Mouse (Mus musculus) stomach, embryonic 14.5 days (tissue): ENCODE measurements around the gene Pcx. TPM values are rescaled to one million over a fixed set of nuclear protein-coding genes. Genes with fewer than 3 reads are reported as not detected.

Experiments
- ATAC-seq: fragments of 200-750 bp; cut with Nextera tagmentation; 2 replicates; pipeline ENCODE4 v1.8.0; 2017; ENCODE audit warnings: low read depth, moderate TSS enrichment; ENCODE audit not compliant: insufficient number of reproducible peaks, insufficient read depth, low FRiP score
- H3K27ac ChIP-seq: fragments of 300-500 bp; sonication (generic); 2 replicates; pipeline ENCODE4 v1.5.1; 2014; ENCODE audit warnings: mild to moderate bottlenecking, low read length, moderate library complexity, mixed read lengths
- H3K27me3 ChIP-seq: fragments of 300-500 bp; sonication (generic); 2 replicates; pipeline ENCODE4 v1.6.1; 2014; ENCODE audit warnings: low read length, control low read depth, mixed read lengths; ENCODE audit not compliant: control insufficient read depth, insufficient read depth
- H3K36me3 ChIP-seq: fragments of 300-500 bp; sonication (generic); 2 replicates; pipeline ENCODE4 v1.6.1; 2014; ENCODE audit warnings: mild to moderate bottlenecking, control low read depth, low read length, moderate library complexity, mixed read lengths; ENCODE audit not compliant: control insufficient read depth, insufficient read depth
- H3K4me1 ChIP-seq: fragments of 300-500 bp; sonication (generic); 2 replicates; pipeline ENCODE4 v1.6.1; 2014; ENCODE audit warnings: low read length, control low read depth, mixed read lengths; ENCODE audit not compliant: control insufficient read depth, insufficient read depth
- H3K4me2 ChIP-seq: fragments of 300-500 bp; sonication (generic); replicated peaks from 2 replicates; pipeline ENCODE4 v1.6.1; 2014; ENCODE audit warnings: low read depth, low read length, control low read depth
- H3K4me3 ChIP-seq: fragments of 300-500 bp; sonication (generic); 2 replicates; pipeline ENCODE4 v1.5.1; 2014; ENCODE audit warnings: low read depth, low read length, control low read depth
- H3K9ac ChIP-seq: fragments of 300-500 bp; sonication (generic); replicated peaks from 2 replicates; pipeline ENCODE4 v1.6.1; 2014; ENCODE audit warnings: low read depth, mild to moderate bottlenecking, control low read depth, low read length, moderate library complexity, mixed read lengths
- H3K9me3 ChIP-seq: fragments of 300-500 bp; sonication (generic); 2 replicates; pipeline ENCODE4 v1.6.1; 2016; ENCODE audit warnings: low read depth, low read length, control low read depth; ENCODE audit not compliant: control insufficient read depth
- WGBS: fragments of 180-500 bp; shearing (Covaris S2); extraction: QIAGEN DNeasy Blood & Tissue Kit; methylation state at CpG from one replicate; pipeline ENCODE4 v1.1.7; 2014; 5-methylcytosine and 5-hydroxymethylcytosine counted together
- polyA plus RNA-seq: library from polyadenylated mRNA; unstranded; fragments of >200 nt; fragmentation: Nextera tagmentation; extraction: Ambion mirVana; gene quantifications from 2 replicates; pipeline ENCODE4 v1.2.1, GENCODE M21; 2014

The Pcx gene
- polyA plus RNA-seq, 1 experiment from 2014 or later = 12.7 TPM

- H3K4me2 ChIP-seq = peak within 1 kb of the TSS; percentile 94
- no peak within 1 kb of the TSS for H3K27ac ChIP-seq
- H3K27me3 ChIP-seq = no peaks in the 10 kb centered on the region
- no peaks in the 10 kb centered on the region for H3K9me3 ChIP-seq
- 22% methylated on average over 21 of the region's 21 CpGs for WGBS
- H3K4me1 ChIP-seq = 0 out of 2 replicates have a peak, but pooled peaks cover 3% of the 10 kb centered on the region
- H3K36me3 ChIP-seq = no peaks in the 10 kb centered on the region
- peak within 1 kb of the TSS; percentile 26; the same call in 1 of the 2 replicates for H3K9ac ChIP-seq
- ATAC-seq = no peak
- peak within 1 kb of the TSS; percentile 52 for H3K4me3 ChIP-seq
These were observed 32.7 kb upstream of the Pcx start, which contains the start of gene Syt12 for GRCm38 (mm10) chr19:4477345-4478189. Gene Syt12, minus strand, starts transcription at chr19:4477447.

GRCm38 (mm10) chr19:4478190-4478516 is 32.1 kb upstream of the Pcx start:
- ATAC-seq = no peak
- no peaks in the 10 kb centered on the region for H3K27me3 ChIP-seq
- H3K9me3 ChIP-seq = no peaks in the 10 kb centered on the region
- 36% methylated on average over 1 of the region's 1 CpGs for WGBS
- H3K4me1 ChIP-seq = 0 out of 2 replicates have a peak, but pooled peaks cover 3% of the 10 kb centered on the region
- H3K4me2 ChIP-seq = no peak overlapping the region
- H3K9ac ChIP-seq = no peak overlapping the region
- no peak overlapping the region for H3K27ac ChIP-seq
- no peaks in the 10 kb centered on the region for H3K36me3 ChIP-seq
- no peak overlapping the region for H3K4me3 ChIP-seq

- H3K36me3 ChIP-seq = no peaks in the 10 kb centered on the region
- H3K27me3 ChIP-seq = no peaks in the 10 kb centered on the region
- H3K9ac ChIP-seq = no peak overlapping the region
- no peak overlapping the region for H3K27ac ChIP-seq
- H3K9me3 ChIP-seq = no peaks in the 10 kb centered on the region
- H3K4me2 ChIP-seq = no peak overlapping the region
- 0 out of 2 replicates have a peak, but pooled peaks cover 3% of the 10 kb centered on the region for H3K4me1 ChIP-seq
- H3K4me3 ChIP-seq = no peak overlapping the region
- WGBS = 69% methylated on average over 2 of the region's 2 CpGs
- no peak for ATAC-seq
These were observed 30.2 kb upstream of the Pcx start for GRCm38 (mm10) chr19:4480041-4480440.

GRCm38 (mm10) chr19:4481326-4481725 is 28.9 kb upstream of the Pcx start:
- ATAC-seq = no peak
- Histone ChIP-seq H3K27ac (no peak overlapping the region), H3K4me2 (no peak overlapping the region), H3K27me3 (no peaks in the 10 kb centered on the region), H3K9me3 (no peaks in the 10 kb centered on the region), H3K9ac (no peak overlapping the region), H3K4me3 (no peak overlapping the region), H3K36me3 (no peaks in the 10 kb centered on the region), H3K4me1 (0 out of 2 replicates have a peak, but pooled peaks cover 1% of the 10 kb centered on the region)
- WGBS = 30% methylated on average over 4 of the region's 4 CpGs

- Histone ChIP-seq H3K9me3 (no peaks in the 10 kb centered on the region), H3K4me1 (no peaks in the 10 kb centered on the region), H3K4me3 (no peak overlapping the region), H3K27ac (no peak overlapping the region), H3K36me3 (no peaks in the 10 kb centered on the region), H3K4me2 (no peak overlapping the region), H3K27me3 (no peaks in the 10 kb centered on the region), H3K9ac (no peak overlapping the region)
- WGBS = 90% methylated on average over 3 of the region's 3 CpGs
- ATAC-seq = no peak
These were observed 28.0 kb upstream of the Pcx start for GRCm38 (mm10) chr19:4482111-4482859.

GRCm38 (mm10) chr19:4485006-4485405 is 25.3 kb upstream of the Pcx start:
- Histone ChIP-seq H3K4me3 (no peak overlapping the region), H3K27ac (no peak overlapping the region), H3K27me3 (no peaks in the 10 kb centered on the region), H3K9me3 (no peaks in the 10 kb centered on the region), H3K36me3 (no peaks in the 10 kb centered on the region), H3K9ac (no peak overlapping the region), H3K4me2 (no peak overlapping the region), H3K4me1 (no peaks in the 10 kb centered on the region)
- WGBS = 22% methylated on average over 5 of the region's 5 CpGs
- ATAC-seq = no peak

- WGBS = 76% methylated on average over 2 of the region's 2 CpGs
- H3K4me3 ChIP-seq = no peak overlapping the region
- no peak for ATAC-seq
- H3K4me1 ChIP-seq = no peaks in the 10 kb centered on the region
- H3K27me3 ChIP-seq = no peaks in the 10 kb centered on the region
- H3K36me3 ChIP-seq = no peaks in the 10 kb centered on the region
- H3K27ac ChIP-seq = no peak overlapping the region
- H3K4me2 ChIP-seq = no peak overlapping the region
- no peaks in the 10 kb centered on the region for H3K9me3 ChIP-seq
- no peak overlapping the region for H3K9ac ChIP-seq
These were observed 22.4 kb upstream of the Pcx start for GRCm38 (mm10) chr19:4487877-4488276.

- WGBS = 66% methylated on average over 10 of the region's 10 CpGs
- Histone ChIP-seq H3K27ac (no peak overlapping the region), H3K9me3 (no peaks in the 10 kb centered on the region), H3K9ac (no peak overlapping the region), H3K4me3 (no peak overlapping the region), H3K27me3 (no peaks in the 10 kb centered on the region), H3K36me3 (no peaks in the 10 kb centered on the region), H3K4me2 (no peak overlapping the region), H3K4me1 (no peaks in the 10 kb centered on the region)
- no peak for ATAC-seq
These were observed 19.1 kb upstream of the Pcx start for GRCm38 (mm10) chr19:4491080-4491695.
